Mouse (Mus musculus): ENCODE data around the gene Patj. TPM values are rescaled to one million over a fixed set of nuclear protein-coding genes. Genes with fewer than 3 reads are reported as not detected.

Patj gene
- polyA plus RNA-seq, 2 experiments: 11.9 to 16.7 TPM

DNA sequence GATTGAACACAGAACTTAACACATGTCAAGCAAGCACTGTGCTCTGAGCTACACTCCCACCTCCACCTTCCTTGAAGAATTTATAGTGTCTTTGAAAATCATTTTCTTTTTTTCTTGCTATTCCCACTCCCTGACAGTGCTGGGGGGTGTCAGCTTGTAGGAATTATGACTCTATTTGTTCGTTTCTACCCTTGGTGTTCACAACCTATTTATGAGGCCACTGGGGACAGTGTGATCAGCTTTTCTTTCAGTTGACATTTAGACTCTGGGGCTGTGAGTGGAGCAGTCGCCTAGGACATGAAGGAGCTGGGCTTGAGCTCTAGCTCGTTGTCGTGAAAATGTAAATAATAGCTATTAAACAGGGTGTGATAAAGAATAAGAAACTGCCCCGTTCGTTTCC, 203.8 kb downstream of the Patj start:
- Histone ChIP-seq H3K4me3 (replicated peaks; ENCODE audit: low read length) (no peak overlapping the region), H3K36me3 (ENCODE audit: control insufficient read depth, insufficient read depth, low read length) (no peaks in the 10 kb centered on the region), H3K4me1 (ENCODE audit: control insufficient read depth, insufficient read depth, low read length) (peaks cover 18% of the 10 kb centered on the region), H3K9me3 (ENCODE audit: control insufficient read depth, low read length) (no peaks in the 10 kb centered on the region), H3K27ac (replicated peaks; ENCODE audit: low read depth, low read length) (peak overlapping the region; percentile 63), H3K9ac (ENCODE audit: low read depth, low read length, severe bottlenecking) (no peak overlapping the region), H3K27me3 (ENCODE audit: control insufficient read depth, insufficient read depth, low read length) (no peaks in the 10 kb centered on the region), H3K4me2 (replicated peaks; ENCODE audit: low read depth, low read length, severe bottlenecking) (no peak overlapping the region)
- ATAC-seq (ENCODE audit: low FRiP score, low read depth) (0 out of 2 replicates have a peak, but pooled peaks have one; percentile 11), DNase-seq (ENCODE audit: low spot score) (no peak)
- no peak for TF ChIP-seq POLR2A (IDR thresholded peaks at IDR 0.05; ENCODE audit: borderline replicate concordance, extremely low read depth, insufficient read depth, insufficient read length)
- 32% methylated on average over 6 of the region's 6 CpGs for WGBS

DNA sequence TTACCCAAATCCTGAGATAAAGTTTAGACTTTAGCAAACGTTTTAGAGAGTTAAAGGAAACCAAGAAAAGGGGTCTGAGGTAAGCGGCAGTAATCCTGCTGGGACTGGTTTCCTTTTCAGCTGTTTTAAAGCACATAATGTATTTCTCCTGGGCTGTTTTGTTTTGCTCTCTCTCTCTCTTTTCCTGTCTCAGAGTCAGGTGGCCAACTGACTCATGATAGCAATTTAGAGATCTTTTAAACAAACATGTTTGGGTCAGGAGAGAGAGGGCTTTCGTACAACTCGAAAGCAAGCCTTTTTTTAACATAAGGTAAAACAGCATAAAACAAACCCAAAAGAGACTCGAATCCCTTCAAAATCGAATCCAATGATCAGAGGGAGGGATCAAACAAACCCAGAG, 207.5 kb downstream of the Patj start:
- H3K36me3 ChIP-seq (ENCODE audit: control insufficient read depth, insufficient read depth, low read length): no peaks in the 10 kb centered on the region
- H3K27ac ChIP-seq (replicated peaks; ENCODE audit: low read depth, low read length): 0 out of 2 replicates have a peak overlapping the region, but pooled peaks have one; percentile 22
- no peak for TF ChIP-seq POLR2A (IDR thresholded peaks at IDR 0.05; ENCODE audit: borderline replicate concordance, extremely low read depth, insufficient read depth, insufficient read length)
- H3K9ac ChIP-seq (ENCODE audit: low read depth, low read length, severe bottlenecking): no peak overlapping the region
- WGBS: 34% methylated on average over 6 of the region's 6 CpGs
- ATAC-seq (ENCODE audit: low FRiP score, low read depth): no peak
- H3K9me3 ChIP-seq (ENCODE audit: control insufficient read depth, low read length): no peaks in the 10 kb centered on the region
- H3K27me3 ChIP-seq (ENCODE audit: control insufficient read depth, insufficient read depth, low read length): no peaks in the 10 kb centered on the region
- DNase-seq (ENCODE audit: low spot score): no peak
- no peak overlapping the region for H3K4me2 ChIP-seq (replicated peaks; ENCODE audit: low read depth, low read length, severe bottlenecking)
- peaks cover 18% of the 10 kb centered on the region for H3K4me1 ChIP-seq (ENCODE audit: control insufficient read depth, insufficient read depth, low read length)
- no peak overlapping the region for H3K4me3 ChIP-seq (replicated peaks; ENCODE audit: low read length)

DNA sequence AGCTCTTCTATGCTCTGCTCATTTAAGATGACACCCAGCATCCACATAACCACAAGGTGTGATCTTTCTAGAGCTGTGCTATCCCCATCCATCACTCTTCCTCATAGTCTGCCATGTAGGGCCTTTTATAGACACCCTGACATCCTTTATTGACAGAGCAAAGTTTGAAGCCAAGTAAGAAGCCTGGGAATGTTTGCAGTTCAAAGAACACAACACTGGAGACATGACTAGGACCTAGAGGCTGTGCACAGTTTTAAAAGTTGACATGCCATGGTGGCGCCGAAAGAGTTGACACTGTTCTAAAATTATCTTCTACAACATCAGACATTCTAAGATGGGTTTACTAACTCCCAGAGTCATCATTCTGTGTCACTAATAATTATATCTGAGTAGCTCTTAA, 214.9 kb downstream of the Patj start:
- WGBS: 82% methylated on average over 2 of the region's 2 CpGs
- H3K27me3 ChIP-seq (ENCODE audit: control insufficient read depth, insufficient read depth, low read length): no peaks in the 10 kb centered on the region
- DNase-seq (ENCODE audit: low spot score) (no peak), ATAC-seq (ENCODE audit: low FRiP score, low read depth) (no peak)
- H3K36me3 ChIP-seq (ENCODE audit: control insufficient read depth, insufficient read depth, low read length): no peaks in the 10 kb centered on the region
- H3K9me3 ChIP-seq (ENCODE audit: control insufficient read depth, low read length): no peaks in the 10 kb centered on the region
- H3K9ac ChIP-seq (ENCODE audit: low read depth, low read length, severe bottlenecking): no peak overlapping the region
- H3K27ac ChIP-seq (replicated peaks; ENCODE audit: low read depth, low read length): no peak overlapping the region
- H3K4me2 ChIP-seq (replicated peaks; ENCODE audit: low read depth, low read length, severe bottlenecking): no peak overlapping the region
- TF ChIP-seq POLR2A (IDR thresholded peaks at IDR 0.05; ENCODE audit: borderline replicate concordance, extremely low read depth, insufficient read depth, insufficient read length): no peak
- H3K4me3 ChIP-seq (replicated peaks; ENCODE audit: low read length): no peak overlapping the region
- no peaks in the 10 kb centered on the region for H3K4me1 ChIP-seq (ENCODE audit: control insufficient read depth, insufficient read depth, low read length)

DNA sequence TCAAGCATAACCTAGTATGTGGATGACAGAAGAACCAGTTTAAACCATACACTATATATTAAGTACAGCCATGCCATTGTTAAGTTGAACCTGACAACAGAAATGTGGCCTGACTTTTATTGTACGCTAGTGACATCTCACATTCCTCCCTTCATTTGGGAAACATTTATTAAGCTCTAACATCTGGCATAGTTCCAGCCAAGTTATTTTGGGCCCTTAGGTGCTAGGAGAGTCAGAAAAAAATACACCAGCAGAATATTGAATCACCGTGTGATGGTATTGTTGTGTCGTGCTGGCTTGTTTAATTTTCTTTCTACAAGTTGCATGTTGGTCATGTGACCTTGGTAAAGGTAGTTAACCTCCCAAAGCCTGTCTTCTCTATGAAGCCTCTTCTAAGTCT, 218.8 kb downstream of the Patj start:
- no peaks in the 10 kb centered on the region for H3K9me3 ChIP-seq (ENCODE audit: control insufficient read depth, low read length)
- peak; percentile 32 for DNase-seq (ENCODE audit: low spot score)
- ATAC-seq (ENCODE audit: low FRiP score, low read depth): no peak
- no peaks in the 10 kb centered on the region for H3K36me3 ChIP-seq (ENCODE audit: control insufficient read depth, insufficient read depth, low read length)
- H3K4me1 ChIP-seq (ENCODE audit: control insufficient read depth, insufficient read depth, low read length): no peaks in the 10 kb centered on the region
- no peak overlapping the region for H3K4me2 ChIP-seq (replicated peaks; ENCODE audit: low read depth, low read length, severe bottlenecking)
- no peak for TF ChIP-seq POLR2A (IDR thresholded peaks at IDR 0.05; ENCODE audit: borderline replicate concordance, extremely low read depth, insufficient read depth, insufficient read length)
- WGBS: 68% methylated on average over 3 of the region's 3 CpGs
- no peaks in the 10 kb centered on the region for H3K27me3 ChIP-seq (ENCODE audit: control insufficient read depth, insufficient read depth, low read length)
- H3K27ac ChIP-seq (replicated peaks; ENCODE audit: low read depth, low read length): no peak overlapping the region
- H3K9ac ChIP-seq (ENCODE audit: low read depth, low read length, severe bottlenecking): no peak overlapping the region
- no peak overlapping the region for H3K4me3 ChIP-seq (replicated peaks; ENCODE audit: low read length)

DNA sequence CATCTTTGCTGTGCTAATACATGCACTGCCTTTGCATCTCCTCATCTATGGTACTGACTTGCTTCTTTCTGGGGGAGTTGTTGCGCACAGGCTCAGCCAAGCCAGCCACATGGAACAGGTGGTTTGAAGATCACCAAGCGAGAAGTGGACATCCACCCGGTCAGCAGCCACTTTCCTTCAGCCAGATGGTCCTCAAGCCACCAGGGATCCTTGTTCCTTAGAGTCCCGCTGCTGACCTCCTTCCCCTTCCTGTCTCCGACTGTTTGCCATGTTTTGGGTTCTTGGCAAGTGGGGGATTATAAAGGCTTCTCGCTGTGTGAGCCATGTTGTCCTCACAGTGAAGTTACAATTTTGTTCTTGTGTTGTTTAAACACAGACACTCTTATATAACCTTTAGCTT, 223.6 kb downstream of the Patj start:
- H3K27ac ChIP-seq (replicated peaks; ENCODE audit: low read depth, low read length): no peak overlapping the region
- 85% methylated on average over 6 of the region's 6 CpGs for WGBS
- no peak for TF ChIP-seq POLR2A (IDR thresholded peaks at IDR 0.05; ENCODE audit: borderline replicate concordance, extremely low read depth, insufficient read depth, insufficient read length)

More for the DNA sequence above, 223.6 kb downstream of the Patj start:
- no peak overlapping the region for H3K4me3 ChIP-seq (replicated peaks; ENCODE audit: low read length)
- no peaks in the 10 kb centered on the region for H3K27me3 ChIP-seq (ENCODE audit: control insufficient read depth, insufficient read depth, low read length)
- no peaks in the 10 kb centered on the region for H3K36me3 ChIP-seq (ENCODE audit: control insufficient read depth, insufficient read depth, low read length)
- ATAC-seq (ENCODE audit: low FRiP score, low read depth) (no peak), DNase-seq (ENCODE audit: low spot score) (no peak)
- no peaks in the 10 kb centered on the region for H3K9me3 ChIP-seq (ENCODE audit: control insufficient read depth, low read length)
- peaks cover 6% of the 10 kb centered on the region; the same call in 1 of the 2 replicates for H3K4me1 ChIP-seq (ENCODE audit: control insufficient read depth, insufficient read depth, low read length)
- no peak overlapping the region for H3K4me2 ChIP-seq (replicated peaks; ENCODE audit: low read depth, low read length, severe bottlenecking)
- no peak overlapping the region for H3K9ac ChIP-seq (ENCODE audit: low read depth, low read length, severe bottlenecking)

Measured in limb, embryonic 14.5 days (tissue).